Mouse (Mus musculus) A20 (cell line): ENCODE measurements around the gene Eps8l2.

Experiments used
- DNase-seq: peaks from one replicate; pipeline ENCODE4 v3.0.0-alpha.2; 2011; ENCODE audit warnings: low read depth, low spot score

Eps8l2 gene

DNA sequence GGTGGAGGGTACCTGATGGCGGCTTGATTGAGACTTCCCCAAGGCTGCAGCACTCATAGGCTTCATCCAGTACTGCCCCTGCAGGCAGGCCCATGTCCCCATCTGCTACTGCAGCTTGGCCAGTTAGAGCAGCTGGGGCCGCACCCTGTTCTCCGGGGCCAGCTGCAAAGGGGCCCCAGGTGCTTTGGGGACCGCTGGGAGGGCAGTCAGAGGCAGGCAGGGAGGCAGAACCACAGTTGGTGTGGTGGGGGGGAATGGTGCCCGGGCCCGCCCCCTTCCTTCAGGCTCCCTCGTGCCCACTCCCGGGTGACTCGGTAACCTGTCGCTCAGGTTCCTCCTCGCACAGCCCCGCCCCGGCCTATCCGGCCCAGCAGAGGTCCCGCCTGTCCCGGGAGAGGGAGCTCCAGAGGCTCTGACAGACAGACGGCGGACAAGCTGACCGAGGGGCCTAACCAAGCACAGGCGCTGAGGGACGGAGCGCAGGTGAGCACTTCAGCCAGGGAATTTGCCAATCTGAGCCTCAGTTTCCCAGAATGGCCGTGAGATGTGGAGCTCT, at the start of gene Eps8l2:
Gene Eps8l2 (plus strand): TSS at position 305 of the 556 bp plus-strand sequence.
- peak; percentile 26 for DNase-seq

DNA sequence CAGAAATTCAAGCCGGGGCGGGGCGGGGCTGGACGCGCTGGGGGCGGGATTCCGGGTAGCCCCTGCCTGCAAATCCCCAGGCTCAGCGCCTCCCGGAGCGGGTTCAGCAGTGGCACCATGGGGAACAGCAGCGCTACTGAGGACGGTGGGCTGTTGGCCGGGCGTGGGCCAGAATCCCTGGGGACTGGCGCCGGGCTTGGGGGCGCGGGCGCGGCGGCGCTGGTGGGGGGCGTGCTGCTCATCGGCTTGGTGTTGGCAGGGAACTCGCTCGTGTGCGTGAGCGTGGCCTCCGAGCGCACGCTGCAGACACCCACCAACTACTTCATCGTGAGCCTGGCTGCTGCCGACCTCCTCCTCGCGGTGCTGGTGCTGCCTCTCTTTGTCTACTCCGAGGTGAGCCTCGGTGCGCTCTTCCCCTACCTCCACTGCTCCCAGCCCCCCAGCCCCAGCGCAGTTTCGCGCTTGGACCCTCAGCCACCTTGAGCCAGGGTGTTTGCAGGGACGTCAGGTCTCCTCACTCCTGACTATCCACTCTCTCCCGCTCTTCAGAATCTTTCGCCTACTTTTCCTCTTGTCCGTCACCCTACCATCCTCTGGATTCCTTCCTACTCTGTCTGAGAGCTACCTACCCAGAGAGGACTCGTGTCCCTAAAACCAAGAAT, 46.6 kb upstream of the Eps8l2 start, which contains the start of gene Drd4:
Gene Drd4 (plus strand): TSS at position 86 of the 662 bp plus-strand sequence.
- no peak for DNase-seq

DNA sequence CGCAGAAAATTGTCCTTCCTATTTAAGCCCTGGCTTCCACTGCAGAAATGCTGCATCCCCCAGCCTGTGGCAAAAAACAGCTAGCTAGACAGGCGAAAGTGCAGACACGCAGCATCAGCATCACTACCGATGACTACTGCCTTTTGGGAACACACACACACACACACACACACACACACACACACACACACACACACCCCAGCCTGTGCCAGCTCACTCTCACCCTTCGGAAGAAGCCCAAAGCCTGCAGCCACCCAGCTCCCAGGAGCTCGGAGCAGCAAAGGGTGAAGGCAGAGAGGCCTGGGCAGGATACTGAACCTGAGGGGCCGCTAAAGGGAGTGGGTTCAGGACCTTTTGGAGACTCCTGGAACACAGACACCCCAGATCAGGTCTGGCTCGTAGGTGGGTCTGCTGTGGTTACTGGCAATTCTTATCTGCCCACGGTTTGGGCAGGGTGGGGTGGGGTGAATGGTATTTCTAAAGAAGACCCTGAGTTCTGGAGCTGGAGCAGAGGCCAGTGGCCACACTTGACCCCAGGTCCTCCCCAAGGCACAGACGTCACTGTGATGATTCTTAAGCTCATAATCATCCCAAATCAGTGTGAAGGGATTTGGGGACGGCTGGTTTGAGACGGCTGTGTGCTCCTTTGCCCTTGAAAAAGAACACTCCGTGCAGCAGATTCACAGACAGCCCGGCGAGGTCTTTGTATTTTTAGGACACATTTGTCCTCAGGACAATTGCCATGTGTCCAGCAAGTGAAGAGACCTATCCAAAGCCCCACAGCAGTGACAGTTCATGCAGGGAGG, 45.9 kb upstream of the Eps8l2 start:
- no peak for DNase-seq

DNA sequence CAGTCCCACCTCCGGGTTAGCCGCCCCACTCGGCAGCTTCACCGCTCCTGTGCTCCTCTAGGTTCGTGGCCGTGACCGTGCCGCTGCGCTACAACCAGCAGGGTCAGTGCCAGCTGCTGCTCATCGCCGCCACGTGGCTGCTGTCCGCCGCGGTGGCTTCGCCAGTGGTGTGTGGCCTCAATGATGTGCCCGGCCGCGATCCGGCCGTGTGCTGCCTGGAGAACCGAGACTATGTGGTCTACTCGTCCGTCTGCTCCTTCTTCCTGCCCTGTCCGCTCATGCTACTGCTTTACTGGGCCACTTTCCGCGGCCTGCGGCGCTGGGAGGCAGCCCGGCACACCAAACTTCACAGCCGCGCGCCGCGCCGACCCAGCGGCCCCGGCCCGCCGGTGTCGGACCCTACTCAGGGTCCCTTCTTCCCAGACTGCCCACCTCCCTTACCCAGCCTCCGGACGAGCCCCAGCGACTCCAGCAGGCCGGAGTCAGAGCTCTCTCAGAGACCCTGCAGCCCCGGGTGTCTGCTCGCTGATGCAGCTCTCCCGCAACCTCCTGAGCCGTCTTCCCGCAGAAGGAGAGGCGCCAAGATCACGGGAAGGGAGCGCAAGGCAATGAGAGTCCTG, 44.7 kb upstream of the Eps8l2 start:
- DNase-seq: no peak

- DNase-seq: no peak
Observed at GRCm38 (mm10) chr7:141294479-141294878, 44.2 kb upstream of the Eps8l2 start.

DNA sequence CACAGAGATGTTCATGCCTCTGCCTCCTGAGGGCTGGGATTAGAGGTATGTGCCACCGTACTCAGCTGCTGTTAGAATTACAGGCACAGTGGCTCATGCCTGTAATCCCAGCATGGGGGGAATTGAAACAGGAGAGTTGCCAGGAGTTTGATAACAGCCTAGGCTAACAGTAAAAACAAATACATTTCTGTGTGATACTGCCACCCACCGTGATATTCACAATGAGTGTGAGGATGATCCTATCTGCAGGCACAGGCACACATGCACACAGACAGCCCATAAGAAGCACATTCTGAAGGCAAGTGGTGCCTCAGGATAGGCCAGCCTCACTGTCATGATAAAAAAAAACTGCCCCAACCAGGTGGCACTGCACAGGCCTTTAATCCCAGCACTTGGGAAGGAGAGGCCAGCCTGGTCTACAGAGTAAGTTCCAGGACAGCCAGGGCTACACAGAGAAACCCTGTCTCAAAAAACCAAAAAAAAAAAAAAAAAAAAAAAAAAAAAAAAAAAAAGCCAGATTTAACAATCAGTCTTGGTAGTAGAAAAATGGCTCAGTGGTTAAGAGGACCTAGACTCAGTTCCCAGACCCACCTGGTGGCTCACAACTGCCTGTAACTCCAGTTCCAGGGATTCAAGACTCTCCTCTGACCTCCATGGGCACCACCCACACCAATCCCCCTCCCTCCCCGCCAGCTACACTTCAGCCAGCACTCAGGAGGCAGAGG, 40.6 kb upstream of the Eps8l2 start:
- DNase-seq: no peak

DNA sequence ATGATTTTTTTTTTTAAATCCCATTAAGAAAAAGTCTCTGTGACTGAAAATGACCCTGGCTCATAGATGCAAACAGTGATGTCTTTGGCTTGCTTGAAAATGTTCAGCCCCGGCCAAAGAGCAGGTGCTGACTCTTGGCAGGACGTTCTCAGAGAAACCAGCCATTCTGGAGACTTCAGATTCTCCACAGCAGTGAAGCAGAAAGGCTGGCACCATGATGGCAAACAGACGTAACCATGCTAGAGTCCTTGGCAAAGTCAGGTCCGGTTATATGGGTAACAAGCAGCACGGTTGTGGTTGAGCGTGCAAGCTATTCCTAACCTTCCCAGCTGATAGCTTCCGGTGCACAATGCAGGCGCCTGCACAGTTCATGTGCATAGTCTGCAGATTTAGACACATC, 39.5 kb upstream of the Eps8l2 start:
- no peak for DNase-seq

DNA sequence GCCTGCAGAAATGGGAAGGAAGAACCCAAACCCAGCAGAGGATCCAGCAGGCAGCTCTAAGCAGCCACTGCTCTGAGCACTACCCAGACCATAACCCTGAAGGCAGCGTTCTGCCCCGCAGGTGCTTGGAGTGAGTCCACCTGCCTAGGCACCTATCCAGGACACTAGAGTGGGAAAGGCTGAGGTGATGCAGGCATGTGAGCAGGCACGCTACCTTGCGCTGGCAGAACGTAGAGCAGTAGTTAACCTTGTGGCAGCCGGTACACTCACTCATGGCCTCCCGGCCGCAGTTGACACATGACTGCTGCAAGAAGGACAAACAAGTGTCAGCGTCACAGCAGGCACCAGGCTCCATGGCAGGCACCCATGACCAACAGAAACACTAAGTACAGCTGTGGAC, 37.3 kb upstream of the Eps8l2 start:
- DNase-seq: no peak

GRCm38 (mm10) chr7:141302702-141303268, 35.9 kb upstream of the Eps8l2 start:
- no peak for DNase-seq

DNA sequence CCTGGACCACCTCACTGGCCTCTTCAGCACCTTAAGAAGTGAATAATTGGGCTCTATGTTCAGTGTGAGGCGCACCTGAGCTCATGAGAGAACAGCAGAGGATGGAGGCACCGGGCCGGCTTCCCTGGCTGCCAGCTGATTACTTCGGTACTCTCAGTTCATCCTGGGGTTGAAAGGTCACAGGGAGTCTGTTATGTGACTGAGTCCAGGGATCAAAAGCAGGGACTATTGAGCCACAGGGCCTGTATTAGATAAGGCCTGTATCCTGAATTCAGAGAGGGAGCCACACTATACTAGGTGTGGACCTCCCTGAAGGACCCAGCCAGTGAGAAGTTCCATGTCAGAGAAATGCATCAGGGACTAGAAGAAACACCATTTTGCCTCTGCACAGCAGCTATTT, 34.1 kb upstream of the Eps8l2 start:
- no peak for DNase-seq

GRCm38 (mm10) chr7:141314416-141314815, 24.3 kb upstream of the Eps8l2 start:
- DNase-seq: no peak

DNA sequence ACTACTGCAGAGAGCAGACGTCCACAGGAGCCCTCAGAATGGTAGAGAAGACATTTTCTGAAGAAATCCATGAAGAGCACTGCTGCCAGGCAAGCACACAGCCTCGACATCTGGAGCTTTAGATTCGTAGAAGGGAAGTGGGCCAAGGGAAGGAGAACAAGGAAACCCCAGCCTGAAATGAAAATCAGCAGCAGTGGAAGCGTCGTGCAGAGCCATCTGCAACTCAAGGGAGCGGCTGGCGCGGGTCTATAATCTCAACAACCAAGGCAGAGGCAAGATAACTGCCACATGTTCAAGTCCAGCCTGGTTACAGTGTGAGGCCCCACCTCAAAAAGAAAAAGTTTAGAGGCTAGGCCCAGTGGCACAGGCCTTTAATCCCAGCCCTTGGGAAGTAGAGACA, 23.6 kb upstream of the Eps8l2 start:
- no peak for DNase-seq

DNA sequence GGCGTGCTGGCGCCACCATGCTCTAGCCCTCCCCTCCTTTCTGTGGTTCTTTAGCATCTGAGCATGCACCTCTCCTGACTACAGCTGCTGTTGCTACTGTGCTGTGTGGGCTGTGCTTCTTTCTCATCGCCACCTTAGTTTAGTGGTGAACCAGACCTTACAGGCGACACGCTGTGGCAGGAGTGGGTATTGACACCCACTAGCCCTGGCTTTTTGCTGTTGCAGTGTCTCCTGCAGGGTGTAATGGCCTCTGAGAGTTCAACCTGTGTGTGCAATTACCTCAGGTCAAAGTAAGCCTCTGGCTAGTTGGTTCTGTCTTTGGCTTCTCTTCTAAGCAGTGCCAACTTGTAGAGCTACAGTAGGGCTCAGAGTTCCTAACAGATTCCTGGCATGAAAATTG, 22.7 kb upstream of the Eps8l2 start:
- DNase-seq: peak; percentile 56

GRCm38 (mm10) chr7:141317619-141318132, 21.0 kb upstream of the Eps8l2 start:
- no peak for DNase-seq

DNA sequence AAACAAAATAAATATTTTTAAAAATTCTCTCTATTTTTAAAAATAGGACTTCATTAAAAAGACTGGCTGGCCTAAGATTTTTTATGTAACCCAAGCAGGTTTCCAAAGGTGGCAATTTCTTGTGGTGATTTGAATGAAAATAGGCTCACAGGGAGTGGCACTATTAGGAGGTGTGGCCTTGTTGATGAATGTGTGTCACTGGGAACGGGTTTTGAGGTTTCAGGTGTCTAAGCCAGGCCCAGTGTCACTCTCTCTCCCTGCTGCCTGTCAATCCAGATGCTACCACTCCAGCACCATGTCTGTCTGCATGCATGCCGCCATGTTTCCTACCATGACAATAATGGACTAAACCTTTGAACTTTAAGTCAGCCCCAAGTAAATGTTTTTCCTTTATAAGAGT, 19.2 kb upstream of the Eps8l2 start:
- DNase-seq: no peak

- no peak for DNase-seq
Observed at GRCm38 (mm10) chr7:141324686-141325085, 14.0 kb upstream of the Eps8l2 start.

- DNase-seq: peak; percentile 82
Observed at GRCm38 (mm10) chr7:141326546-141327446, 11.9 kb upstream of the Eps8l2 start.

DNA sequence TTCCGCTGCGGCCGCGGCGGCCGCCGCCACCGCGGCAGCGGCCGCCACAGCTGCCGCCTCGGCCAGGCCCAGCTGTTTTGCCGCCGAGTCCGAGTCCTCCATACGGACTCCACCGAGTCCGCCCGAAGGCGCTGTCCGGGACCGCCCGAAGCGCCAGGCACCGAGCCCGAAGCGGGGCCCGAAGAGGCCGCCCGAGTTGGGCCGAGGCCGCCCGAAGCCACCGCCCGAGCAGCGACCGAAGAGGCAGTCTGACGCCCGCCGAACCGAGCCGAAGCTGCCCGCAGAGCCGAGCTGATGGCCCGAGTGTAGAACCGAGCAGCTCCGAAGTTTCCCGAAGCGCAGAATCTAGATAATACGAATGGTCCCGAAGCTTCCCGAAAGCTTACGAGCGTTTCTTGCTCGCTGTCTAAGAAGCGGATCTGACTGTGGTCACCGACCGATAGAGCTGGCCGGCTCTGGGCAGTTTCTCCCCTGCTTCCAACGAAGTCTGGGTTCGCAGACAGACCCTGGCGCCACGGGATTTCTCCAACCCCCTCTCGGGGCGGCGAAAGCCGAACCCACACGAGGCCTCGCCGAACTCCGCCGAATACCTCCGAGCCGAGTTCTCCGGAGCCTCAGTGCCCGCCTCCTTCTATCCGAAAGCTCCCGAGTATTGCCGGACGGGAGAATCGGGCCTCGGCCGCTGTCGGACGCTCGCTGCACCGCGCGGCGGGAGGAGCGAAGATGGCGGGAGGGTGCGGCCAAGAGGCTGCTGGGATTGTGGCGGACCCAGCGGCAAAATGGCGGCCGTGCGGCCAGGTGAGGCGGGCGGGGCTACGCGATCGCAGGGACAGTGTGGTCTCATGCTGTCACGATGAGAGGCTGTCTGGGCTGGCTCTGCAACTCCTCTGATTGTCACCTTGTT, 11.0 kb upstream of the Eps8l2 start, which contains the start of the genes Deaf1 and Tmem80:
Gene Deaf1 (minus strand): TSS at position 222 of the 904 bp plus-strand sequence.
Gene Tmem80 (plus strand): TSS at position 271 of the 904 bp plus-strand sequence.
- DNase-seq: peak; percentile 96
